Mouse (Mus musculus) bone marrow, adult 2 months (tissue): ENCODE results near the gene Col23a1. TPM values are rescaled to one million over a fixed set of nuclear protein-coding genes. Genes with fewer than 3 reads are reported as not detected.
A peak's percentile ranks its signal among the peaks of the same experiment; 100 is the strongest.
"Not testable (repeated sequence)": the region's sequence is repeated elsewhere in the genome, so short reads cannot be mapped to it uniquely, and the experiment has no call there.

Experiments used
- H3K27ac ChIP-seq: fragments of 200-500 bp; 2 replicates; pipeline ENCODE4 v1.5.1; 2012; ENCODE audit warnings: low read depth, mild to moderate bottlenecking, control low read depth, inconsistent platforms, low read length; ENCODE audit not compliant: control insufficient read depth, poor library complexity, insufficient read depth
- H3K4me1 ChIP-seq: fragments of 200-500 bp; 2 replicates; pipeline ENCODE4 v1.6.1; 2011; ENCODE audit warnings: low read length; ENCODE audit not compliant: control insufficient read depth, insufficient read depth
- H3K4me3 ChIP-seq: fragments of 200-500 bp; replicated peaks from 2 replicates; pipeline ENCODE3; 2011; ENCODE audit warnings: mild to moderate bottlenecking, low read depth, low read length, control low read depth; ENCODE audit not compliant: control insufficient read depth
- CTCF ChIP-seq: fragments of 200-500 bp; IDR thresholded peaks from 2 replicates; pipeline ENCODE4 v1.5.1; 2011; ENCODE audit warnings: low read length, control low read depth; ENCODE audit not compliant: control insufficient read depth, insufficient read depth
- POLR2A ChIP-seq: fragments of 200-500 bp; IDR thresholded peaks from 2 replicates; pipeline ENCODE4 v1.6.1; 2011; ENCODE audit warnings: low read depth, mild to moderate bottlenecking, control low read depth, low read length, borderline replicate concordance; ENCODE audit not compliant: control insufficient read depth
- WGBS: fragments of 180-500 bp; shearing (Covaris S2); methylation state at CpG from one replicate; pipeline ENCODE4 v1.1.7; 2018; 5-methylcytosine and 5-hydroxymethylcytosine counted together
- polyA plus RNA-seq: library from polyadenylated mRNA; stranded (reverse); fragments of >200 nt; gene quantifications from 2 replicates; pipeline ENCODE4 v1.2.4, GENCODE M21; 2011; ENCODE audit warnings: low replicate concordance; ENCODE audit not compliant: missing spikeins, insufficient read depth, insufficient read length

The Col23a1 gene
- polyA plus RNA-seq, 1 experiment = not detected

DNA sequence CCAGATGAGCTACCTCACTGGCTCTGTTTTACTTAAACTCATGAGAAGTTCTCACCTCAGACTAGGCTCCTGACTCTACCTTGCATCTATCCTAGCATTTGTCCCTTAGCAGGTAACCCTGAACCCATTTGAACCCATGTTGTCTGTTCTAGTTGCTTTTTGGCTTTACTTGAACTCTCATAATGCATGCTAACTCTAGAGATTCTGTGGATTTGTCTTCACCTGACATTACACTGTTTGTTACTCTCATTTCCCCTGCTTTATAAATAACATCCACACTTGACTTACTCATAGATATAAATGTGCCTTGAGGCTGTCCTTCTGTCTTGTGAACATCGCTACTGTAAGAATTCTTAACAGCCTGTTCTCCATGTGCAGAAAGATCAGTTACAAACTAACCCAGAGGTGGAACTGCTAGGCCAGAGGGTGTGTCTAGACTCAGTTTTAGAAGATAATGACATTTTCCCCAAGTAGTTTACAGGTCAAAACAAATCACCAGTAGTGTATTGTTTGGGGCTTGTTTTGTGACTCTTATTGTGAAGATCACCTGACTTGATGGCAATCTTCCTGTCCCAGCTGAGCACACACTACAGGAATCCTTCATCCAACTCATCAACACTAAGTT is 305.9 kb downstream of the Col23a1 start:
- WGBS = 67% methylated on average over 1 of the region's 1 CpGs
- Histone ChIP-seq H3K4me3 (no peak overlapping the region), H3K4me1 (no peaks in the 10 kb centered on the region), H3K27ac (no peak overlapping the region)
- TF ChIP-seq POLR2A = no peak
- no peak for TF ChIP-seq CTCF

DNA sequence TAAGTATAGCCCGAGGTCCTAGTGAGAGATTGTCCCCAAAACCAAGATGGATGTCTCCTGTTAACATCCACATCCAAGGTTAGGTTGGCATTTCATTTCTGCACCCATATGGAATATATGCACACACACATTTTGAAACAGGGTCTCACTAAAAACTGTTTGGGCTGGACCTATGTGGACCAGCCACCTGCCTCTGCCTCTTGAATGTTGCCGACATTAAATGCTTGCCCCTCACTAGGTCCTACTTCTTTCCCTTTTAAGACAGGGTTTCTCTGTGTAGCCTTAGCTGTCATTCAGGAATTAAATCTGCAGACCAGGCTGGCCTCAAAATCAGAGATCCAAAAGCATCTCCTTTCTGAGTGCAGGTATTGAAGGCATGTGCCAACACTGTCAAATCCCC is 307.8 kb downstream of the Col23a1 start:
- Histone ChIP-seq H3K4me3 (no peak overlapping the region), H3K27ac (no peak overlapping the region), H3K4me1 (no peaks in the 10 kb centered on the region)
- TF ChIP-seq POLR2A (no peak), CTCF (no peak)
- WGBS = 72% methylated on average over 2 of the region's 2 CpGs

DNA sequence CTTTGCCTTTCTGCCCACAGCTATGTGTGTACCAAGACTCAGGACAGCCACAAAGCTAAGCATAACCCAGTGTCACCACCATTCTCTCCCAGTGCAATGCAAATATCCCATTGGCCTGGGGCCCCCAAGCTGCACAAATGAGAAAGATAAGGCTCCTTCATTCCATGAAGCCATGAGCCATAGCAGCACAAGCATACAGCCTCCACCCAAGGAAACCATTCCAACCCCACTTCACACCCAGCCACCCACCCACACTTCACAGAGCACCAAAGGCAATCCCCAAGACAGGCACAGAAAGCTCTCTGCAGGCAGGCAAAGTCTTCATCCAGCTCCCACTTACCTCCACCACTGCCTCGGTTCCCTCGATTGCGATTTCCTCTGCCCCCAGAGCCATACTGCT is 312.5 kb downstream of the Col23a1 start:
- Histone ChIP-seq H3K4me1 (no peaks in the 10 kb centered on the region), H3K27ac (no peak overlapping the region; the same call in 1 of the 2 replicates), H3K4me3 (no peak overlapping the region)
- TF ChIP-seq POLR2A (no peak), CTCF (no peak)
- 83% methylated on average over 3 of the region's 3 CpGs for WGBS

DNA sequence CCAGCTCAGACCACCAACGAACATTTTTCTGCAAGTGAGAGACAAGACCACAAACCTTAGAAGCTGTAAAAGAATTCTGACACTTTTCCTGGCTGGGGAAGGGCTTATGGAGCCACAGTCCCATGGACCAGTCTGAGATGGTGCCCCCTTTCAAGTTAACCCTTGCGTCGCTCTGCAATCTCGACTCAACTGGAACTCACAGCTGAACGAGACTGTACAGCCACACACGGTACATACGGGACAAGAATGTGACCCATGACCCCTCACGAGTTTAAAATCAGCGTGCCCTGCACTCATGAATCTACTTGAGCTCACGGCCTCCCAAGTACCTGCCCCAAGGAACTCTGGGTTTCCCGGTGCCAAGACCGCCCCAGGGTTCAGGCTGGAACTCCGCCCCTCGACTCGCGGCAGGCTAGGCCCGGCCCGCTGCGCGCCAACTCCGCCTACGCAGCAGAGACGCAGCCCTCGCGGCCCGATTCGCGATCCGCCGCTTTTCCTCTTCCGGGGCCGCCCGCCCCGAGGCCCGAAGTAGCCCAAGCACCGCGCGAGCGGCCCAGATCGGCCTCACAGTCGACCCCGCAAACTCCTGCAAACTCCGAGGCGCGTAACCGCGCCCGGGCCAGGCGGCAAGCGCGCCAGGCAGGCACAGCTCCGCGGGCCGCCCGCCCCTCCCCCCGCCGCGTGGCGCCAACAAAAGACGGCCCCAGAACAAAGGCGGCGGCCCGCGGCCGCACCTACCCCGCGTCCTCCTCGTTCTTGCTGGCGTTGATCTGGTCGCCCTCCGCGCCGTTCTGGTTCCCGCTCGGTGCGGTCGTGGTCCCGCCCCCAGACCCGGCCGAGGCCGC is 316.1 kb downstream of the Col23a1 start:
- no peaks in the 10 kb centered on the region; the same call in 1 of the 2 replicates for H3K4me1 ChIP-seq
- peak overlapping the region; percentile 95 for H3K27ac ChIP-seq
- H3K4me3 ChIP-seq = peak overlapping the region; percentile 79
- TF ChIP-seq POLR2A = peak; percentile 66; the same call in 1 of the 2 replicates
- no peak for TF ChIP-seq CTCF
- under 1% methylated on average over 81 of the region's 81 CpGs for WGBS

DNA sequence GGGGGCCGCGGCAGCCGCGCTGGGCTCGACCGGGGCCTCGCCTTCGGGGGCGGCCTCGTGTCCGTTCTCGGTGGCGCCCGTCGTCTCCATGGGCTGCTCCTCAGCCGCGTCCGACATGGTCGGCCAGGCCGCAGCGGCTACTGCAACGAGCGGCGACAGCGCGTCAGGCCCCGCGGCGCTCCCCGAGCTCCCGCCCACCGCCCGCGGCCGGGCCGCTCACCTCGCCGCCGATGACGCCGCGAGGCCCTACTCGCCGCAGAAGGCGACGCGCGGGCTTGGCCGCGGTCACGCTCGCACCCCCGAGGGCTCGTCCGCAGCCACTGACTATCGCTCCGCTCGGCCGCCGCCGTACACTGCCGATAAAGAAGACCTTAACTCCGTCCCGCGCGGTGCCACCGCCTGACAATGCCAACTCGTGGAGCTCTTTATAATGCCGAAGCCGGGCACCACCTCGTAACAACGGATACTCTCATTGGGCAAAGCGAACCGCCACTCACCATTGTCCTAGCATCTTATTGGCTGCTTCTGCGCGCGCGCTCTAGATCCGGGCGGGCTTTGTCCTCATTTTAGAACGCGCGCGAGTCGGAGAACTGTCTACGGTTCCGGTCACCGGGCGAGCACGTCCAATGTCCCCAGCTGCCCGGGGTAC is 316.9 kb downstream of the Col23a1 start, which contains the start of gene Hnrnpab:
Gene Hnrnpab (minus strand): TSS at position 401 of the 649 bp plus-strand sequence.
- H3K4me3 ChIP-seq = peak within 1 kb of the TSS; percentile 79
- H3K4me1 ChIP-seq = no peaks in the 10 kb centered on the region; the same call in 1 of the 2 replicates
- under 1% methylated on average over 91 of the region's 91 CpGs for WGBS
- no peak for TF ChIP-seq CTCF
- TF ChIP-seq POLR2A = peak; percentile 100
- H3K27ac ChIP-seq = peak within 1 kb of the TSS; percentile 95

DNA sequence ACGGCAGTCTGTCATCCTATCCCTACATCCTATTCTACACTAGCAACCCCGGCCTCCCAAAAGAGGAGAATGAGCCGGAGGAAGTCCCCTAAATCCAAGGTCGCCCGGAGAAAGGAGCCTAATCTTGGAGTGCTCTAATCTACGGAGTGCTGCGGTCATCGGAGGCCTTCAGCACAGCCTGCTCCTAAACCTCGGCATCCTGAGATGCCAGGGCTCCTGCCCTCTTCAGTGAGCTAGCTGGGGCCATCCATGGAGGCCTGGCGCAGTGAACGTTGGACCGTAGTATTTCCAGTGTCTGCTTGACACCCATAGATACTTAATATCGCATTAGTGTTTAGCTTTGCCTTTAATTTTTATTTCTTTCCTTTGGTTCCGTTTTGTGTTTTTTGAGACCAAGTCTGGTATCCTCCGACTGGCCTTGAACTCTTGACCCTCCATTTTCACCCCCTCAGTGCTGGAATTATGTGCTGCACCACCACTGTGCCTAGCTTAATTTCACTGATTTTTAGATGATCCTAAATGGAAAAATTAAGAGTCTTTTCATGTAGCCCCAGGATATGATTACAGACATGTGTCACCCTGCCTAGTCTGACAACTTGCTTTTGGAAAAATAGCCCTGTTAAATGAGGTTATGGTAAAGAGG is 317.5 kb downstream of the Col23a1 start:
- WGBS = 6% methylated on average over 15 of the region's 15 CpGs
- Histone ChIP-seq H3K4me3 (peak overlapping the region; percentile 79), H3K4me1 (no peaks in the 10 kb centered on the region; the same call in 1 of the 2 replicates), H3K27ac (peak overlapping the region; percentile 74)
- TF ChIP-seq CTCF (no peak), POLR2A (no peak; the same call in 1 of the 2 replicates)

DNA sequence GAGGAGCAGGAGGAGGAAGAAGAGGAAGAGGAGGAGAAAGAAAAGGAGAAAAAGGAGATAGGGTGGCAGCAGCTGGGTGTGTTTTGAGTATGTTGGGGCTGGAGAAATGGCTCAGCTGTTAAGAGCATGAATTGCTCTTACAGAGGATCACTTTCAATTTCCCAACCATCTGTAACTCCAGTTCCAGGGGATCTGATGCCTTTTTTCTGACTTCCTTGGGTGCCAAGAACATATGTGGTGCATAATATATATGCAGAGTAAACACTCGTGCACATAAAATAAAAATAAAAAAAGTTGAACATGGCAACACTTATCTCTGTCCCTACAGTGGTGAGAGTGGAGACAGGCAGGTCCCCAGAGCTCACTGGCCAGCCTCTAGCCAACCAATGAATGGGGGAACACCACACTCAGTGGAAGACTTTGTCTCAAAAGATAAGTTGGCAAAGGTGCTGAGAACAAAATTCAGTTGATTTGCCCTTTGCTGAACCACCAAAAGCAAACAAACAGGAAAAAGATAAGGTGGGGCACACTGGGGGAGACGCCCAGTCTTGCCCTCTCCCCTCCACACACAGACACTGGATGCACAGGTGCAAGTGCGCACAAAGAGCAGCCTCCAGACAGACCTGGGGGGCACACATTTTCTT is 319.7 kb downstream of the Col23a1 start:
- Histone ChIP-seq H3K4me3 (no peak overlapping the region), H3K4me1 (no peaks in the 10 kb centered on the region; the same call in 1 of the 2 replicates), H3K27ac (peak overlapping the region; percentile 45; the same call in 1 of the 2 replicates)
- no peak for TF ChIP-seq CTCF
- no peak for TF ChIP-seq POLR2A
- WGBS = 51% methylated on average over 3 of the region's 3 CpGs

DNA sequence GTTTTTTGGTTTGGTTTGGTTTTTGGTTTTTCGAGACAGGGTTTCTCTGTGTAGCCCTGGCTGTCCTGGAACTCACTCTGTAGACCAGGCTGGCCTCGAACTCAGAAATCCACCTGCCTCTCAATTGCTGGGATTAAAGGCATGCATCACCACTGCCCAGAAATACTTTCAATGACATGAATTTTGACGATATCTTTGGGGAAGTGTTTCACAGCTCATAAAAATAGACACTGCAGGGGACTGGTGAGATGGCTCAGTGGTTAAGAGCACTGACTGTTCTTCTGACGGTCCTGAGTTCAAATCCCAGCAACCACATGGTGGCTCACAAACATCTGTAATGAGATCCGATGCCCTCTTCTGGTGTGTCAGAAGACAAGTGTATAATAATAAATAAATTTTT is 320.2 kb downstream of the Col23a1 start:
- not testable (repeated sequence) for H3K27ac ChIP-seq, H3K4me1 ChIP-seq, H3K4me3 ChIP-seq
- 61% methylated on average over 5 of the region's 5 CpGs for WGBS
